Mouse (Mus musculus): ENCODE results near the gene Tsen34. TPM values are rescaled to one million over a fixed set of nuclear protein-coding genes. Genes with fewer than 3 reads are reported as not detected.

Gene Tsen34
- total RNA-seq (2014; fragmentation: Nextera tagmentation): 6.6 and 9.5 TPM in 2 replicates
- 10.3 and 18.2 TPM in 2 replicates for total RNA-seq (2017)

- ATAC-seq (replicated peaks; ENCODE audit: low FRiP score, low TSS enrichment, poor library complexity, severe bottlenecking): peak; percentile 0; the same call in 1 of the 2 replicates
Measured at GRCm38 (mm10) chr7:3692382-3692986, at the start of gene Tsen34. Tsen34 (plus strand) TSS chr7:3692863.

- ATAC-seq (replicated peaks; ENCODE audit: low FRiP score, low TSS enrichment, poor library complexity, severe bottlenecking): no peak
Measured at GRCm38 (mm10) chr7:3643412-3643811, 49.3 kb upstream of the Tsen34 start.

GRCm38 (mm10) chr7:3643843-3644242 lies 48.8 kb upstream of the Tsen34 start:
- no peak for ATAC-seq (replicated peaks; ENCODE audit: low FRiP score, low TSS enrichment, poor library complexity, severe bottlenecking)

- ATAC-seq (replicated peaks; ENCODE audit: low FRiP score, low TSS enrichment, poor library complexity, severe bottlenecking): 0 out of 2 replicates have a peak, but pooled peaks have one; percentile 0
Measured at GRCm38 (mm10) chr7:3644348-3644671, 48.4 kb upstream of the Tsen34 start.

- ATAC-seq (replicated peaks; ENCODE audit: low FRiP score, low TSS enrichment, poor library complexity, severe bottlenecking): peak; percentile 91
Measured at GRCm38 (mm10) chr7:3644672-3645487, 47.8 kb upstream of the Tsen34 start, which contains the start of gene Cnot3. Cnot3 (plus strand) TSS chr7:3645268.

GRCm38 (mm10) chr7:3645488-3646025 lies 47.1 kb upstream of the Tsen34 start:
- peak; percentile 15 for ATAC-seq (replicated peaks; ENCODE audit: low FRiP score, low TSS enrichment, poor library complexity, severe bottlenecking)

- no peak for ATAC-seq (replicated peaks; ENCODE audit: low FRiP score, low TSS enrichment, poor library complexity, severe bottlenecking)
Measured at GRCm38 (mm10) chr7:3646188-3646587, 46.5 kb upstream of the Tsen34 start.

- ATAC-seq (replicated peaks; ENCODE audit: low FRiP score, low TSS enrichment, poor library complexity, severe bottlenecking): no peak
Measured at GRCm38 (mm10) chr7:3646641-3647040, 46.0 kb upstream of the Tsen34 start.

- no peak for ATAC-seq (replicated peaks; ENCODE audit: low FRiP score, low TSS enrichment, poor library complexity, severe bottlenecking)
Measured at GRCm38 (mm10) chr7:3656966-3657365, 35.7 kb upstream of the Tsen34 start.

- ATAC-seq (replicated peaks; ENCODE audit: low FRiP score, low TSS enrichment, poor library complexity, severe bottlenecking): no peak
Measured at GRCm38 (mm10) chr7:3658578-3658977, 34.1 kb upstream of the Tsen34 start.

- 0 out of 2 replicates have a peak, but pooled peaks have one; percentile 17 for ATAC-seq (replicated peaks; ENCODE audit: low FRiP score, low TSS enrichment, poor library complexity, severe bottlenecking)
Measured at GRCm38 (mm10) chr7:3664524-3665214, 28.0 kb upstream of the Tsen34 start.

GRCm38 (mm10) chr7:3665215-3666114 lies 27.2 kb upstream of the Tsen34 start, which contains the start of gene Leng1:
Leng1 (minus strand) TSS chr7:3665840.
- ATAC-seq (replicated peaks; ENCODE audit: low FRiP score, low TSS enrichment, poor library complexity, severe bottlenecking): peak; percentile 93

GRCm38 (mm10) chr7:3666921-3667391 lies 25.7 kb upstream of the Tsen34 start:
- peak; percentile 31 for ATAC-seq (replicated peaks; ENCODE audit: low FRiP score, low TSS enrichment, poor library complexity, severe bottlenecking)

GRCm38 (mm10) chr7:3674507-3675227 lies 18.0 kb upstream of the Tsen34 start:
- ATAC-seq (replicated peaks; ENCODE audit: low FRiP score, low TSS enrichment, poor library complexity, severe bottlenecking): peak; percentile 96

GRCm38 (mm10) chr7:3675228-3675548 lies 17.5 kb upstream of the Tsen34 start:
- no peak for ATAC-seq (replicated peaks; ENCODE audit: low FRiP score, low TSS enrichment, poor library complexity, severe bottlenecking)

- no peak for ATAC-seq (replicated peaks; ENCODE audit: low FRiP score, low TSS enrichment, poor library complexity, severe bottlenecking)
Measured at GRCm38 (mm10) chr7:3676371-3676770, 16.3 kb upstream of the Tsen34 start.

GRCm38 (mm10) chr7:3677342-3677741 lies 15.3 kb upstream of the Tsen34 start, which contains the start of gene Tmc4:
Tmc4 (minus strand) TSS chr7:3677553.
- ATAC-seq (replicated peaks; ENCODE audit: low FRiP score, low TSS enrichment, poor library complexity, severe bottlenecking): no peak

- ATAC-seq (replicated peaks; ENCODE audit: low FRiP score, low TSS enrichment, poor library complexity, severe bottlenecking): no peak
Measured at GRCm38 (mm10) chr7:3683908-3684550, 8.6 kb upstream of the Tsen34 start.

Measured in megakaryocyte-erythroid progenitor cell, adult 5-6 weeks (primary cell).